Mouse (Mus musculus) heart, embryonic 11.5 days (tissue): ENCODE data around the gene Wrap53. TPM values are rescaled to one million over a fixed set of nuclear protein-coding genes. Genes with fewer than 3 reads are reported as not detected.
A peak's percentile ranks its signal among the peaks of the same experiment; 100 is the strongest.

Experiments used
- ATAC-seq: fragments of 200-750 bp; cut with Nextera tagmentation; replicated peaks from 2 replicates; pipeline ENCODE4 v1.8.0; 2017; ENCODE audit warnings: moderate library complexity; ENCODE audit not compliant: insufficient number of reproducible peaks, low FRiP score, low TSS enrichment
- H3K27ac ChIP-seq: fragments of 300-500 bp; sonication (generic); 2 replicates; pipeline ENCODE4 v1.5.1; 2014; ENCODE audit warnings: mild to moderate bottlenecking, low read depth, low read length
- H3K27me3 ChIP-seq: fragments of 300-500 bp; sonication (generic); 2 replicates; pipeline ENCODE4 v1.6.1; 2014; ENCODE audit warnings: mild to moderate bottlenecking, low read length, mixed read lengths; ENCODE audit not compliant: control insufficient read depth, insufficient read depth
- H3K36me3 ChIP-seq: fragments of 300-500 bp; sonication (generic); 2 replicates; pipeline ENCODE4 v1.6.1; 2014; ENCODE audit warnings: mild to moderate bottlenecking, low read length, moderate library complexity, mixed read lengths; ENCODE audit not compliant: control insufficient read depth, insufficient read depth
- H3K4me1 ChIP-seq: fragments of 300-500 bp; sonication (generic); 2 replicates; pipeline ENCODE4 v1.6.1; 2014; ENCODE audit warnings: low read length; ENCODE audit not compliant: control insufficient read depth, insufficient read depth
- H3K4me2 ChIP-seq: fragments of 300-500 bp; sonication (generic); 2 replicates; pipeline ENCODE4 v1.6.1; 2014; ENCODE audit warnings: mild to moderate bottlenecking, moderate library complexity
- H3K4me3 ChIP-seq: fragments of 300-500 bp; sonication (generic); 2 replicates; pipeline ENCODE4 v1.5.1; 2014; ENCODE audit warnings: low read depth, low read length
- H3K9ac ChIP-seq: fragments of 300-500 bp; sonication (generic); 2 replicates; pipeline ENCODE4 v1.6.1; 2014; ENCODE audit warnings: mild to moderate bottlenecking, low read depth, low read length, moderate library complexity
- H3K9me3 ChIP-seq: fragments of 300-500 bp; sonication (generic); replicated peaks from 2 replicates; pipeline ENCODE4 v1.6.1; 2016; ENCODE audit warnings: low read length; ENCODE audit not compliant: control insufficient read depth
- WGBS: fragments of 180-500 bp; shearing (Covaris S2); extraction: QIAGEN DNeasy Blood & Tissue Kit; methylation state at CpG from one replicate; pipeline ENCODE4 v1.1.7; 2014; ENCODE audit not compliant: insufficient replicate concordance; 5-methylcytosine and 5-hydroxymethylcytosine counted together
- polyA plus RNA-seq: library from polyadenylated mRNA; unstranded; fragments of >200 nt; fragmentation: Nextera tagmentation; extraction: Ambion mirVana; gene quantifications from 2 replicates; pipeline ENCODE4 v1.2.1, GENCODE M21; 2014

Gene Wrap53
- polyA plus RNA-seq, 1 experiment from 2014 or later, result 20.3 TPM

- peak overlapping the region; percentile 72 for H3K4me2 ChIP-seq
- H3K9ac ChIP-seq, result peak overlapping the region; percentile 55
- peaks cover under 1% of the 10 kb centered on the region; the same call in 1 of the 2 replicates for H3K36me3 ChIP-seq
- WGBS, result 58% methylated on average over 9 of the region's 9 CpGs
- no peaks in the 10 kb centered on the region for H3K9me3 ChIP-seq
- no peaks in the 10 kb centered on the region for H3K27me3 ChIP-seq
- peak overlapping the region; percentile 60 for H3K4me3 ChIP-seq
- no peak overlapping the region; the same call in 1 of the 2 replicates for H3K27ac ChIP-seq
- ATAC-seq, result no peak
- peaks cover 34% of the 10 kb centered on the region for H3K4me1 ChIP-seq
These were observed 2.3 kb upstream of the Wrap53 start for GRCm38 (mm10) chr11:69582230-69582805.

- H3K4me3 ChIP-seq, result peak overlapping the region; percentile 60
- peak overlapping the region; percentile 72 for H3K4me2 ChIP-seq
- H3K27me3 ChIP-seq, result no peaks in the 10 kb centered on the region
- H3K4me1 ChIP-seq, result peaks cover 38% of the 10 kb centered on the region
- WGBS, result 2% methylated on average over 8 of the region's 8 CpGs
- H3K9ac ChIP-seq, result peak overlapping the region; percentile 76
- H3K36me3 ChIP-seq, result 0 out of 2 replicates have a peak, but pooled peaks cover 2% of the 10 kb centered on the region
- H3K27ac ChIP-seq, result peak overlapping the region; percentile 88
- no peak for ATAC-seq
- H3K9me3 ChIP-seq, result no peaks in the 10 kb centered on the region
These were observed 1.8 kb upstream of the Wrap53 start for GRCm38 (mm10) chr11:69581814-69582213.

GRCm38 (mm10) chr11:69581147-69581688, 1.2 kb upstream of the Wrap53 start:
- Histone ChIP-seq H3K36me3 (0 out of 2 replicates have a peak, but pooled peaks cover 2% of the 10 kb centered on the region), H3K4me1 (peaks cover 39% of the 10 kb centered on the region), H3K9me3 (no peaks in the 10 kb centered on the region), H3K27ac (peak overlapping the region; percentile 88), H3K9ac (peak overlapping the region; percentile 76), H3K27me3 (no peaks in the 10 kb centered on the region), H3K4me2 (peak overlapping the region; percentile 72), H3K4me3 (peak overlapping the region; percentile 60)
- 0% methylated on average over 36 of the region's 36 CpGs for WGBS
- ATAC-seq, result peak; percentile 85

DNA sequence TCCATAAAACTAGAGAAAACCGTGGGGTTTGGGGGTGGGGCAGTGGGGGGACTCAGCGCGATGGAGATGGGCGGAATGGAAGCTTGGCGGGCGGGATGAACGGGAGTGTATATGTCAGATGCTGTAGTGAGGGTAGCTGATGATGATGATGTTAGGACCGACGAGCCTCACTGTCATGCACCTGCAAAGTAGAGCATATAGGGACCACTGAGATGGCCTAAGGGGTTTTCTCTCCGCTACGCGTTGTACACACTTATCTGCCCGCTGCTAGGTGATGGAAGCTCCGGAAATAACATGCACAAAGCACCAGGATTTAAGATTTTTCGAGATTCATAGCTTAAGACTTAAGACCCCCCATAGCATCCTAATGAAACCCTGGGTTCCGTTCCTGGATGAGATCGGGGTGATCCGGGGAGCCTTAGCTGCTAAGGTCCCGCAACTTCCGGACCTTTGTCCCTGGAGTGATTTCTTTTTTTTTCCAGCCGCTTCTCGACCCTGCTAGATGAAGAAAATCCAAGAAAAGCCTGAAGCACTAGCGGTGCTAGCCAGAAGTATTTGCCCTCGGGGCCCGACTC, 604 bp upstream of the Wrap53 start:
- Histone ChIP-seq H3K9me3 (no peaks in the 10 kb centered on the region), H3K27me3 (no peaks in the 10 kb centered on the region), H3K4me1 (peaks cover 34% of the 10 kb centered on the region), H3K27ac (peak overlapping the region; percentile 88), H3K4me2 (peak overlapping the region; percentile 72), H3K36me3 (0 out of 2 replicates have a peak, but pooled peaks cover 2% of the 10 kb centered on the region), H3K9ac (peak overlapping the region; percentile 76), H3K4me3 (peak overlapping the region; percentile 60)
- under 1% methylated on average over 25 of the region's 25 CpGs for WGBS
- ATAC-seq, result no peak

GRCm38 (mm10) chr11:69579128-69580017, 682 bp downstream of the Wrap53 start:
- Histone ChIP-seq H3K36me3 (0 out of 2 replicates have a peak, but pooled peaks cover 2% of the 10 kb centered on the region), H3K9me3 (no peaks in the 10 kb centered on the region), H3K9ac (peak overlapping the region; percentile 76), H3K4me2 (peak overlapping the region; percentile 89), H3K4me3 (peak overlapping the region; percentile 60), H3K27ac (peak overlapping the region; percentile 88), H3K27me3 (no peaks in the 10 kb centered on the region), H3K4me1 (peaks cover 33% of the 10 kb centered on the region)
- 2% methylated on average over 39 of the region's 39 CpGs for WGBS
- ATAC-seq, result peak; percentile 76

DNA sequence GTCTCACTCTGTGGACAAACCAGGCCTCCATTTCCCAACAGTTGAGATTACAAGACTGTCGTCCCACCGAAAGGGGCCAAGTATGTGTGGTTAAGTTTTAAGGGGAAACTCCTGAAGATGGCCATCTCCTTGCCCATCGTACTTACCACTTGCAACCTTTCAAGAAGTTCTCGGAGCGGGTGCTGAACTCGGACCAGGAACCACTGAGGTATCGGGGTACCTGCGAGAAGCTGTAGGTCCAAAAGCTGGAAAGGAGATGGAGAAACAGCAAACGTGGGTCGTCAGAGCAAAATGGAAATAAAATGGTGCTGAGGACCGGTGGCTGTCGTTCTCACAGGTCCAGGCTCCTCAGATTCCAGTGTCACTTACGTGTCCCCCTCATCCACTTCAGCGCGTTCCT, 1.8 kb downstream of the Wrap53 start:
- Histone ChIP-seq H3K36me3 (0 out of 2 replicates have a peak, but pooled peaks cover 2% of the 10 kb centered on the region), H3K4me1 (peaks cover 33% of the 10 kb centered on the region), H3K4me2 (peak overlapping the region; percentile 89), H3K27ac (no peak overlapping the region; the same call in 1 of the 2 replicates), H3K27me3 (no peaks in the 10 kb centered on the region), H3K9ac (peak overlapping the region; percentile 76), H3K9me3 (no peaks in the 10 kb centered on the region), H3K4me3 (peak overlapping the region; percentile 60)
- 11% methylated on average over 15 of the region's 15 CpGs for WGBS
- ATAC-seq, result no peak

GRCm38 (mm10) chr11:69576307-69576706, 3.7 kb downstream of the Wrap53 start:
- ATAC-seq, result no peak
- Histone ChIP-seq H3K9me3 (no peaks in the 10 kb centered on the region), H3K4me2 (no peak overlapping the region), H3K4me1 (peaks cover 25% of the 10 kb centered on the region), H3K36me3 (peaks cover 2% of the 10 kb centered on the region; the same call in 1 of the 2 replicates), H3K9ac (0 out of 2 replicates have a peak overlapping the region, but pooled peaks have one; percentile 8), H3K27me3 (no peaks in the 10 kb centered on the region), H3K27ac (no peak overlapping the region), H3K4me3 (no peak overlapping the region)
- 52% methylated on average over 5 of the region's 5 CpGs for WGBS

- Histone ChIP-seq H3K36me3 (peaks cover 8% of the 10 kb centered on the region), H3K9me3 (no peaks in the 10 kb centered on the region), H3K27ac (no peak overlapping the region), H3K27me3 (no peaks in the 10 kb centered on the region), H3K4me2 (no peak overlapping the region), H3K9ac (no peak overlapping the region), H3K4me1 (peaks cover 25% of the 10 kb centered on the region), H3K4me3 (no peak overlapping the region)
- ATAC-seq, result no peak
- 61% methylated on average over 3 of the region's 3 CpGs for WGBS
These were observed 4.8 kb downstream of the Wrap53 start for GRCm38 (mm10) chr11:69575220-69575619.
